Comparison of ENCODE assay signal across 17 mouse cellular contexts in the genomic region with DNA sequence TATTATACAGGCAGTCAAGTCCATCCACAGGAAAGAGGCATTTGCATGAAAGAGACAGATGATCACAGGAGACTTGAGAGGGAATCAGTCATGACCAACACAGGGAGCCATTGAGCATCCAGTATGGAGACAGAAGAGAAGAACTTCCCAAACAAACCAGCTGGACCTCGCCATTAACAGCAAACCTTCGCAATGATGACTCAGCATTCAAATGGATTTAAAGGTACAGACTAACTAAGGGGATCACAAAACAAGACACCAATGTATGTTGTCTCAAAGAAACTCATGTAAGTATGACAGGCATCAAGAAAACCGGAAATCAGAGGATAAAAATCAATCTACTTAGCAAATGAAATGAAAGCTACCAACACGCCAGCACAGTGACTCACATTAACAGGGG.
DNase-seq lines count a peak whose midpoint lies in the region; TF ChIP-seq lines count a peak whose summit lies in the region.
"Had no signal": no experiment of that assay in that cellular context is flagged by ENCODE, and none has a peak within 500 bp of the region (broad histone marks: within the 10 kb centered on the region; RNA-seq: fewer than 3 reads in every experiment).

No protein-coding gene starts in this region.

- no peaks in the 10 kb centered on the region for H3K79me2 ChIP-seq in CH12.LX (replicated peaks; ENCODE audit: control insufficient read depth, extremely low read depth, insufficient read depth, poor library complexity, severe bottlenecking)

- no peak for TF ChIP-seq CTCF in CH12.LX (conservative IDR thresholded peaks at IDR 0.05 in 1 of 2, IDR thresholded peaks at IDR 0.05 in 1 of 2; ENCODE audit: low read depth in 2 of 2, low read length in 2 of 2)

- H3K27ac ChIP-seq in CH12.LX (ENCODE audit: insufficient read depth, low read depth) (no peak overlapping the region), ES-E14 (ENCODE audit: insufficient read depth, low read depth, low read length, poor library complexity, severe bottlenecking) (no peak overlapping the region)

- no peaks in the 10 kb centered on the region for H3K36me3 ChIP-seq in CH12.LX (replicated peaks in 1 of 2; ENCODE audit: control insufficient read depth in 1 of 2, insufficient read depth in 1 of 2, low read length in 1 of 2)
- no peaks in the 10 kb centered on the region for H3K36me3 ChIP-seq in ES-E14 (ENCODE audit: control insufficient read depth, insufficient read depth, low read length, poor library complexity, severe bottlenecking)
- H3K36me3 ChIP-seq: G1E had no signal

- dilution Hi-C loops in CH12.LX (cut with MboI; ENCODE audit: extremely low pct_ligation_motif_present, extremely low pct_unique_long_range_greater_than_20kb, low sequenced_read_pairs), result no loop called here

- H3K27me3 ChIP-seq in CH12.LX (replicated peaks), result no peaks in the 10 kb centered on the region

- TF ChIP-seq POLR2A in CH12.LX (IDR thresholded peaks at IDR 0.05; ENCODE audit: low read depth, low read length), result no peak

- H3K9me3 ChIP-seq in CH12.LX (replicated peaks; ENCODE audit: low read length) (no peaks in the 10 kb centered on the region), ES-E14 (ENCODE audit: control insufficient read depth, insufficient read depth, low read depth, low read length) (no peaks in the 10 kb centered on the region)

- TF ChIP-seq EP300 in CH12.LX (IDR thresholded peaks at IDR 0.05; ENCODE audit: low read length), result no peak

- H3K9ac ChIP-seq in CH12.LX (ENCODE audit: insufficient read depth, low read depth) (no peak overlapping the region), ES-E14 (ENCODE audit: insufficient read depth, low read depth, low read length, poor library complexity, severe bottlenecking) (no peak overlapping the region)

- H3K4me2 ChIP-seq in CH12.LX (ENCODE audit: insufficient read depth, low read depth, poor library complexity, severe bottlenecking), result no peak overlapping the region

- H3K4me1 ChIP-seq in CH12.LX (ENCODE audit: control insufficient read depth in 1 of 2, insufficient read depth in 2 of 2) (no peaks in the 10 kb centered on the region), ES-E14 (ENCODE audit: control insufficient read depth in 2 of 2, insufficient read depth in 2 of 2, low read length in 2 of 2, poor library complexity in 1 of 2) (no peaks in the 10 kb centered on the region)

- in situ Hi-C loops in CH12.LX (cut with MboI; ENCODE audit: low pct_ligation_motif_present, low pct_unique_long_range_greater_than_20kb, low sequenced_read_pairs) (no loop called here), ES-E14 (cut with MboI; ENCODE audit: low sequenced_read_pairs in 2 of 2, unreplicated experiment in 2 of 2) (no loop called here)

- no peak for TF ChIP-seq RAD21 in CH12.LX (IDR thresholded peaks at IDR 0.05; ENCODE audit: low read depth, low read length)

- no peak overlapping the region for H3K4me3 ChIP-seq in CH12.LX (replicated peaks in 1 of 3; ENCODE audit: low read depth in 2 of 3, low read length in 2 of 3, poor library complexity in 1 of 3)
- no peak overlapping the region for H3K4me3 ChIP-seq in ES-E14 (ENCODE audit: insufficient read depth in 1 of 2, low read depth in 1 of 2, low read length in 2 of 2, poor library complexity in 1 of 2, severe bottlenecking in 1 of 2)

- DNase-seq in CH12.LX (ENCODE audit: extremely low read depth), result no peak
- DNase-seq in ES-E14 (ENCODE audit: low read depth, low spot score), result no peak
- no peak for DNase-seq in natural killer cell, adult 2 months (ENCODE audit: low spot score in 2 of 2)
- no peak for DNase-seq in left cerebral cortex, adult 8-10 months (ENCODE audit: low spot score in 2 of 2)
- DNase-seq: adrenal gland, adult 2 months; adrenal gland, adult 8-10 months; adrenal gland, postnatal 10 days; adrenal gland, postnatal 14 days; adrenal gland, postnatal 25 days; adrenal gland, postnatal 36 days; B cell, adult 2 months; cerebellum, adult 11 months; cerebellum, adult 11-12 months; cerebellum, adult 18-20 months; cerebellum, adult 2 months; cerebellum, adult 8-10 months had no signal

TF ChIP-seq in CH12.LX, 34 proteins besides CTCF, POLR2A, EP300 and RAD21:
- TF ChIP-seq MYC (IDR thresholded peaks at IDR 0.05; ENCODE audit: low read depth, low read length) (no peak), MAFK (IDR thresholded peaks at IDR 0.05; ENCODE audit: insufficient replicate concordance, low read length) (peak; percentile 71)

TF ChIP-seq in ES-E14, 5 proteins besides CTCF, POLR2A, EP300 and RAD21:
- TF ChIP-seq MAFK (IDR thresholded peaks at IDR 0.05; ENCODE audit: insufficient read depth, low read depth, low read length), result peak; percentile 77
- no peak for TF ChIP-seq CHD2 (IDR thresholded peaks at IDR 0.05; ENCODE audit: low read depth, low read length)
- TF ChIP-seq ZNF384 (IDR thresholded peaks at IDR 0.05; ENCODE audit: low read depth, low read length), result no peak
